ENCODE assay signal across 11 mouse cellular contexts in the genomic region with DNA sequence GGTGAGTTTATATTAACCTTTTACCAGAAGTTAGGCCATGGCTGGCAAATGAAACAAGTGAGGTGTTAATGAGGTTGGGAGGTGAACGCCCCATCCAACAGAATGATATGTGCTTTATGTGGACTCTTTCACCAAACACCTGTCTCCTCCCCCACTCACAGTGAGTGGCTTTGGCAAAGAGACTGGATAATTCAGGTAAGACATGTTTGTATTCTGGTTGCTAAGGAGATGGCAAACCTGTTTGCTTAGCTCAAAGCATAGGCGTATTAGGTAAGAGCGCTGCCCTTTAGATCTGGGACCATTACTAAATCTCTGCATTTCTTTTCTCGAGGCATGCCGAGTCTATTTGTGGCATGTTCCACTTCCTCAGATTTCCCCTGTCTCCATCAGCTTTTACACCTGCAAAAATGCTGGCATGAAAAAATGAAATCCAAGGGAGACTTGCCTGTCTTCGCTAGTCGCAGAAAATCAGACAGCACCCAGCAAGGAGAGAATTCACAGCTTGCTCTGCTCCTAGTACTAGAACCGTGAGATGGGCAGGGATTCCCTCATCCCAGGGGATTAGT.
DNase-seq lines count a peak whose midpoint lies in the region; ATAC-seq and TF ChIP-seq lines count a peak whose summit lies in the region.
"Had no signal": no experiment of that assay in that cellular context is flagged by ENCODE, and none has a peak within 500 bp of the region (broad histone marks: within the 10 kb centered on the region; RNA-seq: fewer than 3 reads in every experiment).

No protein-coding gene starts in this region.

- no peak overlapping the region for H3K4me2 ChIP-seq in limb, embryonic 14.5 days (replicated peaks; ENCODE audit: low read depth, low read length, severe bottlenecking)
- H3K4me2 ChIP-seq in embryonic facial prominence, embryonic 14.5 days (ENCODE audit: low read depth, low read length), result no peak overlapping the region
- no peak overlapping the region for H3K4me2 ChIP-seq in intestine, embryonic 16.5 days (ENCODE audit: low read depth, low read length)

- no peaks in the 10 kb centered on the region for H3K36me3 ChIP-seq in limb, embryonic 14.5 days (ENCODE audit: control insufficient read depth, insufficient read depth, low read length)
- H3K36me3 ChIP-seq in limb, embryonic 10.5 days, result no peaks in the 10 kb centered on the region
- H3K36me3 ChIP-seq in embryonic facial prominence, embryonic 14.5 days (ENCODE audit: control insufficient read depth, insufficient read depth, low read length), result no peaks in the 10 kb centered on the region
- H3K36me3 ChIP-seq in intestine, embryonic 16.5 days (ENCODE audit: control insufficient read depth, insufficient read depth, low read length), result no peaks in the 10 kb centered on the region

- no peak overlapping the region for H3K4me3 ChIP-seq in limb, embryonic 14.5 days (replicated peaks; ENCODE audit: low read length)
- no peak overlapping the region for H3K4me3 ChIP-seq in limb, embryonic 10.5 days
- no peak overlapping the region for H3K4me3 ChIP-seq in embryonic facial prominence, embryonic 14.5 days (ENCODE audit: low read depth, low read length)
- H3K4me3 ChIP-seq in intestine, embryonic 16.5 days (ENCODE audit: low read length), result no peak overlapping the region

- TF ChIP-seq POLR2A in limb, embryonic 14.5 days (IDR thresholded peaks at IDR 0.05; ENCODE audit: borderline replicate concordance, extremely low read depth, insufficient read depth, insufficient read length), result no peak

- ATAC-seq in limb, embryonic 14.5 days (ENCODE audit: low FRiP score, low read depth), result 0 out of 2 replicates have a peak, but pooled peaks have one; percentile 41
- ATAC-seq in embryonic facial prominence, embryonic 14.5 days (ENCODE audit: low read depth), result peak; percentile 89
- peak; percentile 85 for ATAC-seq in intestine, embryonic 16.5 days
- ATAC-seq: hindbrain, embryonic 16.5 days had no signal

- WGBS in limb, embryonic 14.5 days, result 77% methylated on average over 8 of the region's 8 CpGs
- WGBS in limb, embryonic 10.5 days, result 88% methylated on average over 8 of the region's 8 CpGs
- 75% methylated on average over 8 of the region's 8 CpGs for WGBS in embryonic facial prominence, embryonic 14.5 days
- 62% methylated on average over 8 of the region's 8 CpGs for WGBS in intestine, embryonic 16.5 days

- no peak overlapping the region for H3K27ac ChIP-seq in limb, embryonic 14.5 days (replicated peaks; ENCODE audit: low read depth, low read length)
- no peak overlapping the region for H3K27ac ChIP-seq in limb, embryonic 10.5 days
- H3K27ac ChIP-seq in embryonic facial prominence, embryonic 14.5 days (replicated peaks; ENCODE audit: low read depth, low read length), result 0 out of 2 replicates have a peak overlapping the region, but pooled peaks have one; percentile 11
- H3K27ac ChIP-seq in intestine, embryonic 16.5 days (ENCODE audit: low read length), result no peak overlapping the region

- DNase-seq in limb, embryonic 14.5 days (ENCODE audit: low spot score), result peak; percentile 62
- no peak for DNase-seq in limb, embryonic 10.5 days (ENCODE audit: low spot score)
- DNase-seq in embryonic facial prominence, embryonic 14.5 days (ENCODE audit: low spot score), result peak; percentile 89
- DNase-seq in lung, postnatal 10 days, result peak; percentile 74
- no peak for DNase-seq in T-cell, adult 2 months (ENCODE audit: low spot score)
- no peak for DNase-seq in cerebellum, adult 9-11 months
- DNase-seq in urinary bladder, postnatal 4 days (ENCODE audit: low spot score in 2 of 2), result no peak
- DNase-seq: cerebellum, adult 18-20 months; thymus, postnatal 4 days had no signal

- H3K9me3 ChIP-seq in limb, embryonic 14.5 days (ENCODE audit: control insufficient read depth, low read length), result no peaks in the 10 kb centered on the region
- H3K9me3 ChIP-seq in limb, embryonic 10.5 days (replicated peaks), result no peaks in the 10 kb centered on the region
- no peaks in the 10 kb centered on the region for H3K9me3 ChIP-seq in embryonic facial prominence, embryonic 14.5 days (ENCODE audit: control insufficient read depth, low read length)
- no peaks in the 10 kb centered on the region for H3K9me3 ChIP-seq in intestine, embryonic 16.5 days (ENCODE audit: control insufficient read depth, low read length)

- no peak overlapping the region for H3K9ac ChIP-seq in limb, embryonic 14.5 days (ENCODE audit: low read depth, low read length, severe bottlenecking)
- no peak overlapping the region for H3K9ac ChIP-seq in embryonic facial prominence, embryonic 14.5 days (ENCODE audit: low read depth, low read length)
- H3K9ac ChIP-seq in intestine, embryonic 16.5 days (ENCODE audit: low read depth, low read length), result no peak overlapping the region

- H3K4me1 ChIP-seq in limb, embryonic 14.5 days (ENCODE audit: control insufficient read depth, insufficient read depth, low read length), result no peaks in the 10 kb centered on the region
- H3K4me1 ChIP-seq in limb, embryonic 10.5 days, result peaks cover 4% of the 10 kb centered on the region; the same call in 1 of the 2 replicates
- no peaks in the 10 kb centered on the region for H3K4me1 ChIP-seq in embryonic facial prominence, embryonic 14.5 days (ENCODE audit: control insufficient read depth, insufficient read depth, low read length)
- H3K4me1 ChIP-seq in intestine, embryonic 16.5 days (ENCODE audit: control insufficient read depth, insufficient read depth, low read length), result peaks cover 3% of the 10 kb centered on the region; the same call in 1 of the 2 replicates

- H3K27me3 ChIP-seq in limb, embryonic 14.5 days (ENCODE audit: control insufficient read depth, insufficient read depth, low read length), result no peaks in the 10 kb centered on the region
- H3K27me3 ChIP-seq in limb, embryonic 10.5 days (ENCODE audit: low read depth, poor library complexity, severe bottlenecking), result no peaks in the 10 kb centered on the region
- H3K27me3 ChIP-seq in embryonic facial prominence, embryonic 14.5 days (replicated peaks; ENCODE audit: control insufficient read depth, insufficient read depth, low read length), result no peaks in the 10 kb centered on the region
- no peaks in the 10 kb centered on the region for H3K27me3 ChIP-seq in intestine, embryonic 16.5 days (replicated peaks; ENCODE audit: control insufficient read depth, insufficient read depth, low read length)

Comparison
In these comparisons a context has a peak if more than half of its experiments do, and no peak if none do; other contexts are left out.
1. DNase-seq: peak in limb, embryonic 14.5 days (single experiment), embryonic facial prominence, embryonic 14.5 days (single experiment) and lung, postnatal 10 days (single experiment); none in limb, embryonic 10.5 days (single experiment), T-cell, adult 2 months (single experiment), cerebellum, adult 9-11 months (single experiment) and urinary bladder, postnatal 4 days (0 of 2).
2. Peak in every context shown above with its lines, with median percentiles within 50 percentile points of each other: ATAC-seq.